Mouse (Mus musculus): Measurements from ENCODE around the gene F2r. TPM values are rescaled to one million over a fixed set of nuclear protein-coding genes. Genes with fewer than 3 reads are reported as not detected.
A peak's percentile ranks its signal among the peaks of the same experiment; 100 is the strongest.

Gene F2r
- 63.4 and 75.4 TPM in 2 replicates for polyA plus RNA-seq (2014; fragmentation: Nextera tagmentation; extraction: Ambion mirVana)

- H3K27ac ChIP-seq (replicated peaks; ENCODE audit: low read depth, low read length) = peak within 1 kb of the TSS; percentile 78
- peaks cover 18% of the 10 kb centered on the region for H3K4me1 ChIP-seq (ENCODE audit: control insufficient read depth, insufficient read depth, low read length)
- peak within 1 kb of the TSS; percentile 76 for H3K4me2 ChIP-seq (ENCODE audit: low read depth, low read length)
- DNase-seq (ENCODE audit: low spot score) = peak; percentile 94
- H3K36me3 ChIP-seq (ENCODE audit: control insufficient read depth, insufficient read depth, low read length) = no peaks in the 10 kb centered on the region
- H3K9ac ChIP-seq (ENCODE audit: low read depth, low read length) = peak within 1 kb of the TSS; percentile 93
- WGBS = 3% methylated on average over 6 of the region's 42 CpGs
- no peaks in the 10 kb centered on the region for H3K27me3 ChIP-seq (replicated peaks; ENCODE audit: control insufficient read depth, insufficient read depth, low read length)
- H3K4me3 ChIP-seq (ENCODE audit: low read depth, low read length) = peak within 1 kb of the TSS; percentile 85
- peak; percentile 94 for ATAC-seq (ENCODE audit: low read depth)
- H3K9me3 ChIP-seq (ENCODE audit: control insufficient read depth, low read length) = no peaks in the 10 kb centered on the region
Observed at GRCm38 (mm10) chr13:95618309-95618712, at the start of gene F2r. F2r (minus strand) TSS chr13:95618487.

DNA sequence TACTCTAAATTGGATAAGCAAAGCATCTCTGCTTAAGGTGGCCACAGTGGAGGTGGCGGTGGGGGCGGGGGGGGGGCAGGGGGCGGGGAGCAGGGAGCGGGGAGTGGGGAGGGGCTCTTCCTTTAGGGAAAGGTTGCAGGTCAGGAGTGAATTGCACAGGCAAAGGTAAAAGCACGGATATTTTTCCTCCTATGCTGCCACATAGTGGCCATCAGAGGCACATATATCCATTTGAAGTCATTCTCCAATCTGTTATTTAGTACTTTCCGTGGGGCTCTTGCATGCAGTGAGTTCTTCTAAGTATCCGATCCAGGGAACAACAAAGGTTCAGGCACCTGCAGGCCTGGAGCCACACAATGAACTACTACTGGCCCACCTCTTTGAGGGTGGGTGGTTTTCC lies 49.0 kb upstream of the F2r start:
- H3K4me3 ChIP-seq (ENCODE audit: low read depth, low read length) = no peak overlapping the region
- no peak overlapping the region for H3K27ac ChIP-seq (replicated peaks; ENCODE audit: low read depth, low read length)
- no peaks in the 10 kb centered on the region for H3K4me1 ChIP-seq (ENCODE audit: control insufficient read depth, insufficient read depth, low read length)
- H3K27me3 ChIP-seq (replicated peaks; ENCODE audit: control insufficient read depth, insufficient read depth, low read length) = no peaks in the 10 kb centered on the region
- ATAC-seq (ENCODE audit: low read depth) (0 out of 2 replicates have a peak, but pooled peaks have one; percentile 41), DNase-seq (ENCODE audit: low spot score) (peak; percentile 50)
- H3K36me3 ChIP-seq (ENCODE audit: control insufficient read depth, insufficient read depth, low read length) = peaks cover 15% of the 10 kb centered on the region
- H3K9me3 ChIP-seq (ENCODE audit: control insufficient read depth, low read length) = no peaks in the 10 kb centered on the region
- H3K4me2 ChIP-seq (ENCODE audit: low read depth, low read length) = no peak overlapping the region
- H3K9ac ChIP-seq (ENCODE audit: low read depth, low read length) = no peak overlapping the region
- 18% methylated on average over 5 of the region's 7 CpGs for WGBS

DNA sequence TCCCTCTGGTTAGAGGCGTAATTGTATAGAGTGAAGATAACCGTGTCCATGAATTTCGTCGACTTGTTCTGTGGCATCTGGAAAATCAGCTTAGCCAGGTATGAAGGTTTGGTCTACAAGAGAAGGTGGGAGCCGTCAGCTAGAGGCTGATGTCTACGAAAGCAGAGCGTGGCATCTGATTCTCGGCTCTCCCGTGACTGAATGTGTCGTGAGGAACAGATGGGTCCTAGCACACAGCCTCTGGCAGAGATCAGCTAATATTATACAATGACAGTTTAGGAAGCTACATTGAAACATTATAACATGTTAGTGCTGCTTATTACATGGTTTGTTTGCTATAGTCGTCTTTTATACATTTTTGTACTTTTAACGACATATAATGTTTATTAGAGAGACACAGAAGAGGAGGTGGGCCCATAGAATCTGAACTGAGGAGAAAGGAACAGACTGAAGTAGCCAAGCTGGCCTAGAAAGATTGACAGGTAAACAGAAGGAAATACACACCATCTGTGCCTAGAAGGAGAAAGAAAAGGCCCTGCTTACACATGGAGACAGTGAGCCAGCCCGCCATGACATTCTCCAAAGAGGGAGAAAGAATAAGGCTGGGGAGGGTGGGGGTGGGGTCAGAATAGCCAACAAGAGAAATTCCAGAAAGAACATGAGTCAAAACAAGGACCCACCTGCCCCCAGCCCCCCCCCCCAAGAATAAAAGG lies 47.5 kb upstream of the F2r start:
- no peaks in the 10 kb centered on the region for H3K9me3 ChIP-seq (ENCODE audit: control insufficient read depth, low read length)
- no peaks in the 10 kb centered on the region for H3K4me1 ChIP-seq (ENCODE audit: control insufficient read depth, insufficient read depth, low read length)
- 71% methylated on average over 13 of the region's 13 CpGs for WGBS
- no peaks in the 10 kb centered on the region for H3K27me3 ChIP-seq (replicated peaks; ENCODE audit: control insufficient read depth, insufficient read depth, low read length)
- no peak overlapping the region for H3K4me3 ChIP-seq (ENCODE audit: low read depth, low read length)
- H3K27ac ChIP-seq (replicated peaks; ENCODE audit: low read depth, low read length) = no peak overlapping the region
- H3K36me3 ChIP-seq (ENCODE audit: control insufficient read depth, insufficient read depth, low read length) = peaks cover 9% of the 10 kb centered on the region
- H3K4me2 ChIP-seq (ENCODE audit: low read depth, low read length) = no peak overlapping the region
- DNase-seq (ENCODE audit: low spot score) (no peak), ATAC-seq (ENCODE audit: low read depth) (no peak)
- no peak overlapping the region for H3K9ac ChIP-seq (ENCODE audit: low read depth, low read length)

DNA sequence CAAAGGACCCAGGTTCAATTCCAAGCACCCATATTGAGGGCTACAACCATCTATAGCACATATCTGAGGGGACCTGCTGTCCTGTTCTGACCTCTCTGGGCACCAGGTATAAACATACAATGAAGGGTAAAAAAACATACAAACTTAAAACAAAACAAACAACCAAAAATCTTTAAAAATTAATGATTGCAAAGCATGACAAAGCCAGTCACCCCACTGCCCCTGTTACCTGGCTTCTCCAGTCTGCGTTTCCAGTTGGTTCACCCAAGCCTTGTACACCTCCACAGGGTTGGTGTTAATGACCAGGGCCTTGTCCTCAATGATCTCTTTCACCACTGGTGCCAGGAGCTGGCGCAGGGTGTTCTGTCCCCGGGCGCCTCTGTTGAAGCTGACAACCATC lies 45.5 kb upstream of the F2r start:
- Histone ChIP-seq H3K4me1 (ENCODE audit: control insufficient read depth, insufficient read depth, low read length) (no peaks in the 10 kb centered on the region), H3K4me2 (ENCODE audit: low read depth, low read length) (no peak overlapping the region), H3K4me3 (ENCODE audit: low read depth, low read length) (no peak overlapping the region), H3K27ac (replicated peaks; ENCODE audit: low read depth, low read length) (no peak overlapping the region), H3K36me3 (ENCODE audit: control insufficient read depth, insufficient read depth, low read length) (peaks cover 14% of the 10 kb centered on the region), H3K27me3 (replicated peaks; ENCODE audit: control insufficient read depth, insufficient read depth, low read length) (no peaks in the 10 kb centered on the region), H3K9ac (ENCODE audit: low read depth, low read length) (no peak overlapping the region), H3K9me3 (ENCODE audit: control insufficient read depth, low read length) (no peaks in the 10 kb centered on the region)
- DNase-seq (ENCODE audit: low spot score) = no peak
- no peak for ATAC-seq (ENCODE audit: low read depth)
- 98% methylated on average over 4 of the region's 4 CpGs for WGBS

DNA sequence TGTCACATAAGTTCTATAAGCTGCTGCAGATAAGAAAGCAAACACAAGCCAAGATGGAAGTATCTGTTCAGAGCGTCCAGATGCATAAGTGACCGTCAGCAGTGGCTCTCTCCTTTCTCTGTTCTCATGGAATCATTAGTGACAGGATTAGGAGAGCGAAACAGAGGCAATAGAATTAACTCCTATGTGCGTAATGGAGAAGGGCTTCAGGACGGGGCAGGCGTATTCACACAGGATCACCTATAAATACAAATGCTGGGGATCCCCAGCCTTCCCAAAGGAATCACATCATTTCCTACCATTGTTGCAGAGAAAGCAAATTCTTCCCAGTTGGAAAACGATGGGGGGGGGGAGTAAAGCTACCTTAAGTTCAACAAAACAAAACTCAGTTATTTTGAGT lies 41.1 kb upstream of the F2r start:
- no peak overlapping the region for H3K9ac ChIP-seq (ENCODE audit: low read depth, low read length)
- H3K36me3 ChIP-seq (ENCODE audit: control insufficient read depth, insufficient read depth, low read length) = peaks cover 23% of the 10 kb centered on the region
- 74% methylated on average over 7 of the region's 7 CpGs for WGBS
- H3K9me3 ChIP-seq (ENCODE audit: control insufficient read depth, low read length) = no peaks in the 10 kb centered on the region
- ATAC-seq (ENCODE audit: low read depth) (no peak), DNase-seq (ENCODE audit: low spot score) (no peak)
- no peak overlapping the region for H3K4me2 ChIP-seq (ENCODE audit: low read depth, low read length)
- H3K27ac ChIP-seq (replicated peaks; ENCODE audit: low read depth, low read length) = no peak overlapping the region
- no peak overlapping the region for H3K4me3 ChIP-seq (ENCODE audit: low read depth, low read length)
- H3K27me3 ChIP-seq (replicated peaks; ENCODE audit: control insufficient read depth, insufficient read depth, low read length) = no peaks in the 10 kb centered on the region
- H3K4me1 ChIP-seq (ENCODE audit: control insufficient read depth, insufficient read depth, low read length) = no peaks in the 10 kb centered on the region

DNA sequence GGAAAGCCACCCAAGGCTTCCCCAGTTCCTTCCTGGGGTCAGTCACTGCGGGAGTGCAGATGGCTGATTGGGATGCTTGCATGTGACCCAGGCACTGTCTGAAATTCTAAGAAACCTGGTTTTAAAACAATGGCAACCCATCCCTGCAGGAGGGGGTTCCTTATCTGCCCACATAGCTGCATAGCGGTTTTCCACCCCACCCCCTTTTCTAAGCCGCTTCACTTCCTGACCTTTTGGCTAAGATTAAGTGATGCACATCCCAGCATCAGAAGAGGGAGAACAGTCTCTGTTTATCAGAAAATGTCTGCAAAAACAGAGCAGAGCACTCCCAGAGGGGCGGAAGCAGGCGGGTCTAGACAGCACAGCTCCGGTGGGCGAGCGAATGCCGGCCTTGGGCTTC lies 38.9 kb upstream of the F2r start:
- WGBS = 61% methylated on average over 9 of the region's 9 CpGs
- Histone ChIP-seq H3K9ac (ENCODE audit: low read depth, low read length) (no peak overlapping the region), H3K4me1 (ENCODE audit: control insufficient read depth, insufficient read depth, low read length) (no peaks in the 10 kb centered on the region), H3K27ac (replicated peaks; ENCODE audit: low read depth, low read length) (no peak overlapping the region), H3K36me3 (ENCODE audit: control insufficient read depth, insufficient read depth, low read length) (peaks cover 23% of the 10 kb centered on the region), H3K27me3 (replicated peaks; ENCODE audit: control insufficient read depth, insufficient read depth, low read length) (no peaks in the 10 kb centered on the region), H3K4me3 (ENCODE audit: low read depth, low read length) (no peak overlapping the region), H3K9me3 (ENCODE audit: control insufficient read depth, low read length) (no peaks in the 10 kb centered on the region), H3K4me2 (ENCODE audit: low read depth, low read length) (no peak overlapping the region)
- ATAC-seq (ENCODE audit: low read depth) = no peak
- no peak for DNase-seq (ENCODE audit: low spot score)

GRCm38 (mm10) chr13:95655284-95655683 lies 37.0 kb upstream of the F2r start:
- Histone ChIP-seq H3K9ac (ENCODE audit: low read depth, low read length) (no peak overlapping the region), H3K4me3 (ENCODE audit: low read depth, low read length) (no peak overlapping the region), H3K36me3 (ENCODE audit: control insufficient read depth, insufficient read depth, low read length) (peaks cover 23% of the 10 kb centered on the region), H3K27ac (replicated peaks; ENCODE audit: low read depth, low read length) (no peak overlapping the region), H3K4me2 (ENCODE audit: low read depth, low read length) (no peak overlapping the region), H3K4me1 (ENCODE audit: control insufficient read depth, insufficient read depth, low read length) (no peaks in the 10 kb centered on the region), H3K9me3 (ENCODE audit: control insufficient read depth, low read length) (no peaks in the 10 kb centered on the region), H3K27me3 (replicated peaks; ENCODE audit: control insufficient read depth, insufficient read depth, low read length) (no peaks in the 10 kb centered on the region)
- peak; percentile 46 for DNase-seq (ENCODE audit: low spot score)
- ATAC-seq (ENCODE audit: low read depth) = peak; percentile 30; the same call in 1 of the 2 replicates
- WGBS = 30% methylated on average over 9 of the region's 9 CpGs

DNA sequence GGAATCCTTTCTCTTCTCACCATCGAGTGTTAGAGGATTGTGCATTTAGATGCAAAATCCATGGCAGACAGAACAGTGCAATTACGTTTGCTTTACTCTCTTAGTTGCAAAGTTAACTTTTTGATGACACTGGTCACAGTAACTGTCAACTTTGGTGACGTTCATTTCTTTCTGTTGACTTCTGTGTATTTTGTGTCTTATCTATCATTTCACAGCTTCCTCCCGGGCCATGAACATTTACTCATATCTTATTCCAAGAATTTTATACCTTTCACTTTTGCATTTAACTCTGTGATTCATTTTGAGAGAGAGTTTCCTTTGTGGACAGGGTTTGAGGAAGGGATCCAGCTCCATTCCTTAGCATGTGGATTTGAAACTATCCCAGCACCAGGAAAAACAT lies 35.4 kb upstream of the F2r start:
- H3K4me1 ChIP-seq (ENCODE audit: control insufficient read depth, insufficient read depth, low read length) = no peaks in the 10 kb centered on the region
- H3K27me3 ChIP-seq (replicated peaks; ENCODE audit: control insufficient read depth, insufficient read depth, low read length) = no peaks in the 10 kb centered on the region
- H3K4me2 ChIP-seq (ENCODE audit: low read depth, low read length) = no peak overlapping the region
- no peak overlapping the region for H3K27ac ChIP-seq (replicated peaks; ENCODE audit: low read depth, low read length)
- no peaks in the 10 kb centered on the region for H3K9me3 ChIP-seq (ENCODE audit: control insufficient read depth, low read length)
- DNase-seq (ENCODE audit: low spot score) (no peak), ATAC-seq (ENCODE audit: low read depth) (no peak)
- 86% methylated on average over 4 of the region's 4 CpGs for WGBS
- H3K4me3 ChIP-seq (ENCODE audit: low read depth, low read length) = no peak overlapping the region
- no peak overlapping the region for H3K9ac ChIP-seq (ENCODE audit: low read depth, low read length)
- H3K36me3 ChIP-seq (ENCODE audit: control insufficient read depth, insufficient read depth, low read length) = peaks cover 8% of the 10 kb centered on the region
